In genomic region chr16:32105698-32106097, GRCm38 (mm10) we compare ENCODE assay signal across 17 mouse cellular contexts. TPM values are rescaled to one million over a fixed set of nuclear protein-coding genes. Genes with fewer than 3 reads are reported as not detected.
A peak's percentile ranks its signal among the peaks of the same experiment; 100 is the strongest.
DNase-seq lines count a peak whose midpoint lies in the region; ATAC-seq and TF ChIP-seq lines count a peak whose summit lies in the region.
"Had no signal": no experiment of that assay in that cellular context is flagged by ENCODE, and none has a peak within 500 bp of the region (broad histone marks: within the 10 kb centered on the region; RNA-seq: fewer than 3 reads in every experiment).

No protein-coding gene starts in this region.

- TF ChIP-seq CTCF in kidney, postnatal 0 days (IDR thresholded peaks at IDR 0.05; ENCODE audit: low read depth): peak; percentile 34
- TF ChIP-seq CTCF in thymus, adult 2 months (IDR thresholded peaks at IDR 0.05; ENCODE audit: borderline replicate concordance, control insufficient read depth, extremely low read depth, insufficient read depth, low read length, poor library complexity): peak; percentile 34; the same call in 1 of the 2 replicates
- TF ChIP-seq CTCF in Patski (IDR thresholded peaks at IDR 0.05): peak; percentile 56

- TF ChIP-seq POLR2A in thymus, adult 2 months (IDR thresholded peaks at IDR 0.05; ENCODE audit: control insufficient read depth, extremely low read depth, insufficient read depth, low read length, poor library complexity): no peak

- CTCF ChIA-PET in Patski (lab: Charles Lee): no interaction called here

- no peaks in the 10 kb centered on the region for H3K27me3 ChIP-seq in kidney, postnatal 0 days (ENCODE audit: insufficient read depth, low read length)
- H3K27me3 ChIP-seq in kidney, embryonic 15.5 days: no peaks in the 10 kb centered on the region
- H3K27me3 ChIP-seq in thymus, adult 2 months (ENCODE audit: control insufficient read depth, insufficient read depth, low read length): no peaks in the 10 kb centered on the region
- H3K27me3 ChIP-seq in Patski: no peaks in the 10 kb centered on the region
- H3K27me3 ChIP-seq in splenic B cell, adult 2 months (ENCODE audit: control insufficient read depth, insufficient read depth, low read length, poor library complexity, severe bottlenecking): no peaks in the 10 kb centered on the region
- H3K27me3 ChIP-seq in hindbrain, embryonic 10.5 days (ENCODE audit: insufficient read depth, poor library complexity, severe bottlenecking): no peaks in the 10 kb centered on the region
- H3K27me3 ChIP-seq: embryonic facial prominence, embryonic 12.5 days; heart, embryonic 12.5 days; intestine, embryonic 15.5 days; lung, embryonic 15.5 days had no signal

- in situ Hi-C loops in Patski (cut with MboI; ENCODE audit: low pct_unique_long_range_greater_than_20kb): loop anchor here (25.0 kb wide), 1 partner anchor 357 kb away; no protein-coding TSS in a partner anchor

- H3K27ac ChIP-seq in kidney, postnatal 0 days: no peak overlapping the region
- H3K27ac ChIP-seq in kidney, embryonic 15.5 days: no peak overlapping the region
- no peak overlapping the region for H3K27ac ChIP-seq in thymus, adult 2 months (ENCODE audit: control insufficient read depth, insufficient read depth, low read length)
- H3K27ac ChIP-seq in hindbrain, embryonic 10.5 days: no peak overlapping the region
- H3K27ac ChIP-seq: embryonic facial prominence, embryonic 12.5 days; intestine, embryonic 15.5 days; lung, embryonic 15.5 days had no signal

- H3K9ac ChIP-seq in kidney, postnatal 0 days (ENCODE audit: low read depth, low read length): no peak overlapping the region
- H3K9ac ChIP-seq in kidney, embryonic 15.5 days: no peak overlapping the region
- H3K9ac ChIP-seq: embryonic facial prominence, embryonic 12.5 days; heart, embryonic 12.5 days; intestine, embryonic 15.5 days; lung, embryonic 15.5 days had no signal

- no peaks in the 10 kb centered on the region for H3K9me3 ChIP-seq in kidney, postnatal 0 days (replicated peaks; ENCODE audit: low read length)
- no peaks in the 10 kb centered on the region for H3K9me3 ChIP-seq in kidney, embryonic 15.5 days (replicated peaks)
- H3K9me3 ChIP-seq in hindbrain, embryonic 10.5 days: no peaks in the 10 kb centered on the region
- H3K9me3 ChIP-seq: embryonic facial prominence, embryonic 12.5 days; intestine, embryonic 15.5 days; lung, embryonic 15.5 days had no signal

- H3K36me3 ChIP-seq in kidney, postnatal 0 days (ENCODE audit: insufficient read depth, low read length): peaks cover 26% of the 10 kb centered on the region
- peaks cover 69% of the 10 kb centered on the region for H3K36me3 ChIP-seq in kidney, embryonic 15.5 days
- peaks cover 13% of the 10 kb centered on the region; the same call in 1 of the 2 replicates for H3K36me3 ChIP-seq in thymus, adult 2 months (ENCODE audit: control insufficient read depth, insufficient read depth, low read length)
- 0 out of 2 replicates have a peak, but pooled peaks cover 3% of the 10 kb centered on the region for H3K36me3 ChIP-seq in splenic B cell, adult 2 months (ENCODE audit: control insufficient read depth, insufficient read depth, low read length, poor library complexity, severe bottlenecking)
- H3K36me3 ChIP-seq in hindbrain, embryonic 10.5 days: peaks cover 82% of the 10 kb centered on the region

- POLR2A ChIA-PET in Patski (lab: Charles Lee): interaction anchor here (0.6 kb wide), 1 partner anchor 544 kb away, joined by 3 read pairs; no protein-coding TSS in a partner anchor

- H3K4me1 ChIP-seq in kidney, postnatal 0 days (replicated peaks; ENCODE audit: insufficient read depth, low read length): no peaks in the 10 kb centered on the region
- no peaks in the 10 kb centered on the region for H3K4me1 ChIP-seq in kidney, embryonic 15.5 days
- H3K4me1 ChIP-seq in thymus, adult 2 months (replicated peaks; ENCODE audit: control insufficient read depth, insufficient read depth, low read length): peaks cover 18% of the 10 kb centered on the region
- no peaks in the 10 kb centered on the region for H3K4me1 ChIP-seq in hindbrain, embryonic 10.5 days (replicated peaks)
- H3K4me1 ChIP-seq: embryonic facial prominence, embryonic 12.5 days; heart, embryonic 12.5 days; intestine, embryonic 15.5 days; lung, embryonic 15.5 days had no signal

- no peak overlapping the region for H3K4me2 ChIP-seq in kidney, postnatal 0 days (ENCODE audit: low read length)
- no peak overlapping the region for H3K4me2 ChIP-seq in kidney, embryonic 15.5 days
- H3K4me2 ChIP-seq: embryonic facial prominence, embryonic 12.5 days; heart, embryonic 12.5 days; intestine, embryonic 15.5 days; lung, embryonic 15.5 days had no signal

- DNase-seq in kidney, postnatal 0 days (ENCODE audit: low spot score): no peak
- DNase-seq in thymus, adult 2 months: no peak
- DNase-seq in thymus, postnatal 36 days: no peak
- no peak for DNase-seq in Patski (ENCODE audit: low read depth, low spot score)
- DNase-seq in splenic B cell, adult 2 months (ENCODE audit: low read depth, low spot score): peak; percentile 39
- DNase-seq in hindbrain, embryonic 10.5 days (ENCODE audit: low spot score): no peak
- DNase-seq: cerebellum, adult 11 months; gastrocnemius, postnatal 10 days; heart, postnatal 36 days; kidney, postnatal 36 days; thymus, postnatal 25 days had no signal

- no peak for ATAC-seq in kidney, postnatal 0 days (replicated peaks; ENCODE audit: low FRiP score, low read depth)
- no peak for ATAC-seq in kidney, embryonic 15.5 days (replicated peaks; ENCODE audit: low FRiP score)
- no peak for ATAC-seq in Patski
- no peak for ATAC-seq in megakaryocyte progenitor cell, adult 5-6 weeks (replicated peaks; ENCODE audit: poor library complexity)
- ATAC-seq: intestine, embryonic 15.5 days had no signal

- WGBS in kidney, postnatal 0 days: 97% methylated on average over 1 of the region's 1 CpGs
- WGBS in kidney, embryonic 15.5 days: 96% methylated on average over 1 of the region's 1 CpGs
- 98% methylated on average over 1 of the region's 1 CpGs for WGBS in thymus, adult 2 months
- WGBS in hindbrain, embryonic 10.5 days: 85% methylated on average over 1 of the region's 1 CpGs

- no peak overlapping the region for H3K4me3 ChIP-seq in kidney, postnatal 0 days (replicated peaks; ENCODE audit: low read depth, low read length)
- no peak overlapping the region for H3K4me3 ChIP-seq in kidney, embryonic 15.5 days (replicated peaks)
- H3K4me3 ChIP-seq in thymus, adult 2 months (ENCODE audit: control insufficient read depth, insufficient read depth, low read length): no peak overlapping the region
- no peak overlapping the region for H3K4me3 ChIP-seq in hindbrain, embryonic 10.5 days
- H3K4me3 ChIP-seq: embryonic facial prominence, embryonic 12.5 days; heart, embryonic 12.5 days; intestine, embryonic 15.5 days; lung, embryonic 15.5 days had no signal

RNA-seq across cellular contexts. Expression of gene Cep19, which starts 6.1 kb away (rescaled TPM):
- polyA plus RNA-seq in kidney, postnatal 0 days (2015; fragmentation: Nextera tagmentation; extraction: Ambion mirVana): 45.2 and 45.6 TPM in 2 replicates
- polyA plus RNA-seq in kidney, embryonic 15.5 days (2015; fragmentation: Nextera tagmentation; extraction: Ambion mirVana): 38.3 and 39.8 TPM in 2 replicates
- 21.4 and 21.7 TPM in 2 replicates for polyA plus RNA-seq in thymus, adult 2 months (2012; rRNA removed)
- 39.5 TPM for polyA plus RNA-seq in Patski (2021)
- 18.0 and 22.8 TPM in 2 replicates for total RNA-seq in megakaryocyte progenitor cell, adult 5-6 weeks (2015)
- total RNA-seq in megakaryocyte progenitor cell, adult 5-6 weeks (2017): 29.0 and 30.7 TPM in 2 replicates
- polyA plus RNA-seq in hindbrain, embryonic 10.5 days (2016; fragmentation: Nextera tagmentation; extraction: Ambion mirVana): 37.9 and 39.4 TPM in 2 replicates

RNA-seq across cellular contexts. Expression of gene Pigx, which starts 6.2 kb away (rescaled TPM):
- 129 and 140 TPM in 2 replicates for polyA plus RNA-seq in kidney, postnatal 0 days (2015; fragmentation: Nextera tagmentation; extraction: Ambion mirVana)
- 127 and 131 TPM in 2 replicates for polyA plus RNA-seq in kidney, embryonic 15.5 days (2015; fragmentation: Nextera tagmentation; extraction: Ambion mirVana)
- 81.6 and 89.5 TPM in 2 replicates for polyA plus RNA-seq in thymus, adult 2 months (2012; rRNA removed)
- polyA plus RNA-seq in Patski (2021): 61.5 TPM
- 95.8 and 106 TPM in 2 replicates for total RNA-seq in megakaryocyte progenitor cell, adult 5-6 weeks (2015)
- 49.1 and 57.9 TPM in 2 replicates for total RNA-seq in megakaryocyte progenitor cell, adult 5-6 weeks (2017)
- polyA plus RNA-seq in hindbrain, embryonic 10.5 days (2016; fragmentation: Nextera tagmentation; extraction: Ambion mirVana): 149 and 159 TPM in 2 replicates

RNA-seq across cellular contexts. Expression of gene Pak2, which starts 26.6 kb away (rescaled TPM):
- 31.2 and 33.6 TPM in 2 replicates for polyA plus RNA-seq in kidney, postnatal 0 days (2015; fragmentation: Nextera tagmentation; extraction: Ambion mirVana)
- 37.5 and 39.0 TPM in 2 replicates for polyA plus RNA-seq in kidney, embryonic 15.5 days (2015; fragmentation: Nextera tagmentation; extraction: Ambion mirVana)
- 35.3 and 40.8 TPM in 2 replicates for polyA plus RNA-seq in thymus, adult 2 months (2012; rRNA removed)
- 55.7 TPM for polyA plus RNA-seq in Patski (2021)
- total RNA-seq in megakaryocyte progenitor cell, adult 5-6 weeks (2015): 60.6 and 61.9 TPM in 2 replicates
- total RNA-seq in megakaryocyte progenitor cell, adult 5-6 weeks (2017): 52.4 and 58.2 TPM in 2 replicates
- polyA plus RNA-seq in hindbrain, embryonic 10.5 days (2016; fragmentation: Nextera tagmentation; extraction: Ambion mirVana): 35.7 and 39.4 TPM in 2 replicates

RNA-seq across cellular contexts. Expression of gene Nrros, which starts 59.7 kb away (rescaled TPM):
- polyA plus RNA-seq in kidney, postnatal 0 days (2015; fragmentation: Nextera tagmentation; extraction: Ambion mirVana): 13.9 and 15.3 TPM in 2 replicates
- polyA plus RNA-seq in kidney, embryonic 15.5 days (2015; fragmentation: Nextera tagmentation; extraction: Ambion mirVana): 17.7 and 17.8 TPM in 2 replicates
- polyA plus RNA-seq in thymus, adult 2 months (2012; rRNA removed): 148 and 157 TPM in 2 replicates
- not detected for polyA plus RNA-seq in Patski (2021)
- total RNA-seq in megakaryocyte progenitor cell, adult 5-6 weeks (2015): 180 and 190 TPM in 2 replicates
- total RNA-seq in megakaryocyte progenitor cell, adult 5-6 weeks (2017): 116 and 133 TPM in 2 replicates
- polyA plus RNA-seq in hindbrain, embryonic 10.5 days (2016; fragmentation: Nextera tagmentation; extraction: Ambion mirVana): 7.8 and 11.1 TPM in 2 replicates
